Mouse (Mus musculus): ENCODE results near the gene Cryab.

DNA sequence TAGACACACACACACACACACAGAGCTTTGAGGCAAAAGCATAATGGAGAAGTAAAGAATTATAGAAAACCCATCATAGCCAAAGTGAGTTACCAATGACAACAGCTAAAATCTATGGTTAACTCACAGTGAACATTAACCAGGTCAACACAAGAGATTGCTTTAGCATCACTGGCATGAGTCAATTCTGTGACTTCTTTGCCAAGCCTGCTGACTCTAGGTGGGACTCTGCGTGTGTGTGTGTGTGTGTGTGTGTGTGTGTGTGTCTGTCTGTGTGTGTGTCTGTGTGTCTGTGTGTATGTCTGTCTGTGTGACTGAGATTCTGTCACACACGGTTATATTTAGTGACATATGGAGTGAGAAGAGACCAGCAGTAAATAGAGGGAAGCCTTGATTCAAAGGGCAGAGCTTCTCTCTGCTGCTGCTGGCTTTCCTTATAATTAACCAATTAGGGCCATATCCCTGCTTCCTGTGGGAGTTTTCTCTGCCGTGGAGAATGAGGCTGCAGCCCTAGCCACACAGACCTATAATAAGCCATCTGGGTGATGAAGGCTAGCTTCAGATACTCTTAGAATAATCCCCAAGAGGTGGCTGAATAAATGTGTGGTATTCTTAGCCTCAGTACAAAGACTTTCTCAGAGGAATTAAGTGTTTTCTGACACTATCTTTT lies 26.3 kb upstream of the Cryab start:
- TF ChIP-seq CTCF (IDR thresholded peaks at IDR 0.05; ENCODE audit: low read depth), result no peak
- no peak for TF ChIP-seq EP300 (IDR thresholded peaks at IDR 0.05; ENCODE audit: low read depth)
